In the genomic region with DNA sequence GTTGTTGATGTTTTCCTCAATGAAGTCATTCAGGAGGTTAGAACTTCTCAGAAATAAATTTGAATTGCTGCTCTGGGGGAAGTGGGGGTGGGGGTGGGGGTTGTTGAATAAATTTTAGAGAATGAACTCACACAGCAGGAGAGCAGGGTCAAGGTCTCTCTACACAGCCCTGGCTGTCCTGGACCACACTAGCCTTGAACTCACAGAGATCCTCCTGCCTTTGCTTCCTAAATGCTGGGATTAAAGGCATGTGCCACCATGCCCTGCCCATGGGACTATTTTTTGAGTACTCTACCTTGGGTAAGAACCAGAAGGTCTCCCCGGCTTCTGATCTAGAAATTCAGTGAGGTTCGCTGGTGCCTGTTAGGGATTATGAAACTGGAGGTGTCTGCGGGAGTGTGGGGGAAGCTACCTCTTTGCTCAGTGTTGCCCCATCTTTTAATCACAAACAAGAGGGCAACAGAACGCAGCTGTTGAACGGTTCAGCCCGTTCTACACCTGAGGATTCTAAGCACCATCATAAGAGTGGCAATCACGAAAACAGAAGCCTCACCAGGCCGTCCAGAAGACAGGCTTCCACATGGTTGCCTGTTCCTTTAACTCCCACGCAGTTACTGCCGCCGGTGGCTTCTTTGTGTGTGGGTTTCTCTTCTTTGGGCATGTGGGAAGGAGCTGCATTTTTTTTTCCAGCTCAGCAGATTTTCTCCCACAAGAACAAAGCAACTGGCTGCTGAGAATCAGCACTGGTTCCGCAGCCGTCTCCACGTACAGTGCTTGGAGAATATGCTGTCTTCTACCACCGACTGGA, we compare ENCODE assay signal across 12 mouse cellular contexts. TPM values are rescaled to one million over a fixed set of nuclear protein-coding genes. Genes with fewer than 3 reads are reported as not detected.
DNase-seq lines count a peak whose midpoint lies in the region; ATAC-seq and TF ChIP-seq lines count a peak whose summit lies in the region.
"Had no signal": no experiment of that assay in that cellular context is flagged by ENCODE, and none has a peak within 500 bp of the region (broad histone marks: within the 10 kb centered on the region; RNA-seq: fewer than 3 reads in every experiment).

No protein-coding gene starts in this region.

- H3K27ac ChIP-seq in embryonic facial prominence, embryonic 14.5 days (replicated peaks; ENCODE audit: low read depth, low read length), result no peak overlapping the region
- H3K27ac ChIP-seq in layer of hippocampus, adult 2 months, result peak overlapping the region; percentile 79

- intact Hi-C loops in left cerebral cortex, postnatal 4 days (cut with DNase I), result no loop called here
- intact Hi-C loops in heart, postnatal 25 days (cut with DNase I), result no loop called here

- no peak overlapping the region for H3K4me3 ChIP-seq in embryonic facial prominence, embryonic 14.5 days (ENCODE audit: low read depth, low read length)
- H3K4me3 ChIP-seq in layer of hippocampus, adult 2 months, result peak overlapping the region; percentile 9; the same call in 1 of the 2 replicates
- H3K4me3 ChIP-seq: megakaryocyte, embryonic 14.5 days had no signal

- no peak for ATAC-seq in embryonic facial prominence, embryonic 14.5 days (ENCODE audit: low read depth)
- ATAC-seq in CD4-positive, CD25-positive, alpha-beta regulatory T cell, adult 4 months, result no peak

- peak; percentile 43 for DNase-seq in left cerebral cortex, adult 11 months (ENCODE audit: low spot score)
- no peak for DNase-seq in left cerebral cortex, postnatal 4 days
- DNase-seq in embryonic facial prominence, embryonic 14.5 days (ENCODE audit: low spot score), result peak; percentile 22
- peak in 1 of 2 experiments; percentile 43 for DNase-seq in layer of hippocampus, adult 2 months (ENCODE audit: low spot score in 2 of 2)
- DNase-seq in right cerebral cortex, adult 18-20 months, result peak; percentile 82
- DNase-seq in heart, postnatal 25 days (ENCODE audit: low spot score), result no peak
- DNase-seq in adrenal gland, postnatal 10 days, result no peak
- DNase-seq: cerebellum, adult 18-20 months; heart, postnatal 10 days had no signal

- no peak overlapping the region for H3K4me2 ChIP-seq in embryonic facial prominence, embryonic 14.5 days (ENCODE audit: low read depth, low read length)

- no peak overlapping the region for H3K9ac ChIP-seq in embryonic facial prominence, embryonic 14.5 days (ENCODE audit: low read depth, low read length)

- WGBS in embryonic facial prominence, embryonic 14.5 days, result 61% methylated on average over 15 of the region's 15 CpGs

- no peaks in the 10 kb centered on the region for H3K36me3 ChIP-seq in embryonic facial prominence, embryonic 14.5 days (ENCODE audit: control insufficient read depth, insufficient read depth, low read length)

- no peaks in the 10 kb centered on the region for H3K9me3 ChIP-seq in embryonic facial prominence, embryonic 14.5 days (ENCODE audit: control insufficient read depth, low read length)
- H3K9me3 ChIP-seq: megakaryocyte, embryonic 14.5 days had no signal

- no peaks in the 10 kb centered on the region for H3K4me1 ChIP-seq in embryonic facial prominence, embryonic 14.5 days (ENCODE audit: control insufficient read depth, insufficient read depth, low read length)

- no peak for TF ChIP-seq CTCF in layer of hippocampus, adult 2 months (conservative IDR thresholded peaks at IDR 0.05)

- no peaks in the 10 kb centered on the region for H3K27me3 ChIP-seq in embryonic facial prominence, embryonic 14.5 days (replicated peaks; ENCODE audit: control insufficient read depth, insufficient read depth, low read length)
- H3K27me3 ChIP-seq: megakaryocyte, embryonic 14.5 days had no signal

RNA-seq across cellular contexts. Expression of gene Ccl28, which starts 25.5 kb away (rescaled TPM):
- 1 to 10 TPM in 1 of 2 experiments, under 1 TPM in 1; 0.68 to 2.8 TPM for total RNA-seq in left cerebral cortex, postnatal 4 days (2021)
- polyA plus RNA-seq in embryonic facial prominence, embryonic 14.5 days (2014; fragmentation: Nextera tagmentation; extraction: Ambion mirVana), result 0.07 TPM in 1 of 2 replicates, not detected in the other
- total RNA-seq in layer of hippocampus, adult 2 months (2021), result 1 to 10 TPM; 1.6 to 1.7 TPM
- under 1 TPM in 1 of 2 experiments, not detected in 1; 0.06 TPM for total RNA-seq in heart, postnatal 25 days (2021)
- under 1 TPM; 0.27 to 0.61 TPM for total RNA-seq in adrenal gland, postnatal 10 days (2021)
- not detected for polyA plus RNA-seq in CD4-positive, CD25-positive, alpha-beta regulatory T cell, adult 4 months (2017; shearing (Covaris generic))
- polyA plus RNA-seq: liver, adult 2 months had no signal

RNA-seq across cellular contexts. Expression of gene Hmgcs1, which starts 41.1 kb away (rescaled TPM):
- total RNA-seq in left cerebral cortex, postnatal 4 days (2021), result 100 to 1,000 TPM; 814 to 887 TPM
- 123 and 141 TPM in 2 replicates for polyA plus RNA-seq in embryonic facial prominence, embryonic 14.5 days (2014; fragmentation: Nextera tagmentation; extraction: Ambion mirVana)
- 100 to 1,000 TPM; 192 to 193 TPM for total RNA-seq in layer of hippocampus, adult 2 months (2021)
- 10 to 100 TPM; 45.2 to 46.3 TPM for total RNA-seq in heart, postnatal 25 days (2021)
- 100 to 1,000 TPM; 219 to 270 TPM for total RNA-seq in adrenal gland, postnatal 10 days (2021)
- 10 to 100 TPM; 47.8 to 54.1 TPM for polyA plus RNA-seq in CD4-positive, CD25-positive, alpha-beta regulatory T cell, adult 4 months (2017; shearing (Covaris generic))

Comparison
In these comparisons a context has a peak if more than half of its experiments do, and no peak if none do; other contexts are left out.
1. DNase-seq: peak in left cerebral cortex, adult 11 months (single experiment), embryonic facial prominence, embryonic 14.5 days (single experiment) and right cerebral cortex, adult 18-20 months (single experiment); none in left cerebral cortex, postnatal 4 days (single experiment), heart, postnatal 25 days (single experiment) and adrenal gland, postnatal 10 days (single experiment).
2. RNA of gene Hmgcs1, which starts 41.1 kb away (total RNA-seq): 814 to 887 TPM in left cerebral cortex, postnatal 4 days, 219 to 270 TPM in adrenal gland, postnatal 10 days and 192 to 193 TPM in layer of hippocampus, adult 2 months; 45.2 to 46.3 TPM in heart, postnatal 25 days; every median in the first group is over 4 times any median in the second.